Mouse (Mus musculus) liver, embryonic 16.5 days (tissue): ENCODE data around the gene Hsd17b2. TPM values are rescaled to one million over a fixed set of nuclear protein-coding genes. Genes with fewer than 3 reads are reported as not detected.

Experiments used
- ATAC-seq: fragments of 200-750 bp; cut with Nextera tagmentation; 2 replicates; pipeline ENCODE4 v1.8.0; 2017; ENCODE audit warnings: low read depth, mild to moderate bottlenecking, moderate number of reproducible peaks, moderate library complexity
- H3K27ac ChIP-seq: fragments of 300-500 bp; sonication (generic); 2 replicates; pipeline ENCODE4 v1.5.1; 2014; ENCODE audit warnings: mild to moderate bottlenecking, low read length
- H3K27me3 ChIP-seq: fragments of 300-500 bp; sonication (generic); 2 replicates; pipeline ENCODE4 v1.6.1; 2014; ENCODE audit warnings: low read depth, low read length, mixed read lengths; ENCODE audit not compliant: control insufficient read depth, insufficient read depth
- H3K36me3 ChIP-seq: fragments of 300-500 bp; sonication (generic); 2 replicates; pipeline ENCODE4 v1.6.1; 2014; ENCODE audit warnings: mild to moderate bottlenecking; ENCODE audit not compliant: control insufficient read depth, insufficient read depth
- H3K4me1 ChIP-seq: fragments of 300-500 bp; sonication (generic); 2 replicates; pipeline ENCODE4 v1.6.1; 2014; ENCODE audit warnings: low read depth, low read length, mixed read lengths; ENCODE audit not compliant: control insufficient read depth
- H3K4me2 ChIP-seq: fragments of 300-500 bp; sonication (generic); 2 replicates; pipeline ENCODE4 v1.6.1; 2014; ENCODE audit warnings: low read depth, low read length, mixed read lengths
- H3K4me3 ChIP-seq: fragments of 300-500 bp; sonication (generic); 2 replicates; pipeline ENCODE4 v1.5.1; 2014; ENCODE audit warnings: low read depth, mild to moderate bottlenecking, low read length
- H3K9ac ChIP-seq: fragments of 300-500 bp; sonication (generic); 2 replicates; pipeline ENCODE4 v1.6.1; 2014; ENCODE audit warnings: low read depth, low read length
- H3K9me3 ChIP-seq: fragments of 300-500 bp; sonication (generic); replicated peaks from 2 replicates; pipeline ENCODE4 v1.6.1; 2016; ENCODE audit warnings: low read length; ENCODE audit not compliant: control insufficient read depth
- WGBS: fragments of 180-500 bp; shearing (Covaris S2); extraction: QIAGEN DNeasy Blood & Tissue Kit; methylation state at CpG from one replicate; pipeline ENCODE4 v1.1.7; 2014; ENCODE audit not compliant: insufficient replicate concordance; 5-methylcytosine and 5-hydroxymethylcytosine counted together
- polyA plus RNA-seq: library from polyadenylated mRNA; unstranded; fragments of >200 nt; fragmentation: Nextera tagmentation; extraction: Ambion mirVana; gene quantifications from 2 replicates; pipeline ENCODE4 v1.2.1, GENCODE M21; 2015

Gene Hsd17b2
- polyA plus RNA-seq, 1 experiment from 2014 or later = 90.2 TPM

- WGBS = 49% methylated on average over 2 of the region's 2 CpGs
Observed at GRCm38 (mm10) chr8:117772126-117772525, 70.4 kb downstream of the Hsd17b2 start.

GRCm38 (mm10) chr8:117772597-117772996 lies 70.9 kb downstream of the Hsd17b2 start:
- ATAC-seq = no peak
- peaks cover 16% of the 10 kb centered on the region for H3K4me1 ChIP-seq
- H3K27ac ChIP-seq = no peak overlapping the region
- H3K4me2 ChIP-seq = no peak overlapping the region
- no peaks in the 10 kb centered on the region for H3K27me3 ChIP-seq
- no peak overlapping the region for H3K4me3 ChIP-seq
- H3K36me3 ChIP-seq = no peaks in the 10 kb centered on the region
- H3K9me3 ChIP-seq = no peaks in the 10 kb centered on the region
- WGBS = 18% methylated on average over 2 of the region's 2 CpGs
- H3K9ac ChIP-seq = no peak overlapping the region

More at GRCm38 (mm10) chr8:117772126-117772525, 70.4 kb downstream of the Hsd17b2 start:
- Histone ChIP-seq H3K9ac (no peak overlapping the region), H3K4me3 (no peak overlapping the region), H3K9me3 (no peaks in the 10 kb centered on the region), H3K27me3 (no peaks in the 10 kb centered on the region), H3K4me2 (0 out of 2 replicates have a peak overlapping the region, but pooled peaks have one; percentile 44), H3K36me3 (no peaks in the 10 kb centered on the region), H3K27ac (peak overlapping the region; percentile 63), H3K4me1 (peaks cover 16% of the 10 kb centered on the region)
- ATAC-seq = peak; percentile 42

GRCm38 (mm10) chr8:117775626-117776025 lies 73.9 kb downstream of the Hsd17b2 start:
- H3K4me1 ChIP-seq = peaks cover 16% of the 10 kb centered on the region
- no peaks in the 10 kb centered on the region for H3K36me3 ChIP-seq
- no peak for ATAC-seq
- H3K9me3 ChIP-seq = no peaks in the 10 kb centered on the region
- H3K27ac ChIP-seq = no peak overlapping the region
- no peaks in the 10 kb centered on the region for H3K27me3 ChIP-seq
- H3K4me2 ChIP-seq = no peak overlapping the region
- no peak overlapping the region for H3K4me3 ChIP-seq
- 48% methylated on average over 10 of the region's 10 CpGs for WGBS
- no peak overlapping the region for H3K9ac ChIP-seq

- Histone ChIP-seq H3K4me2 (no peak overlapping the region), H3K9ac (no peak overlapping the region), H3K36me3 (no peaks in the 10 kb centered on the region), H3K4me3 (no peak overlapping the region), H3K4me1 (peaks cover 13% of the 10 kb centered on the region), H3K9me3 (no peaks in the 10 kb centered on the region), H3K27me3 (no peaks in the 10 kb centered on the region), H3K27ac (no peak overlapping the region)
- no peak for ATAC-seq
- WGBS = 49% methylated on average over 10 of the region's 10 CpGs
Observed at GRCm38 (mm10) chr8:117776075-117776474, 74.4 kb downstream of the Hsd17b2 start.

- ATAC-seq = no peak
- Histone ChIP-seq H3K27me3 (no peaks in the 10 kb centered on the region), H3K4me1 (no peaks in the 10 kb centered on the region), H3K36me3 (no peaks in the 10 kb centered on the region), H3K9ac (no peak overlapping the region), H3K9me3 (no peaks in the 10 kb centered on the region), H3K4me2 (no peak overlapping the region), H3K27ac (no peak overlapping the region), H3K4me3 (no peak overlapping the region)
- 69% methylated on average over 11 of the region's 11 CpGs for WGBS
Observed at GRCm38 (mm10) chr8:117778531-117779322, 77.0 kb downstream of the Hsd17b2 start.

- no peaks in the 10 kb centered on the region for H3K36me3 ChIP-seq
- H3K4me3 ChIP-seq = no peak overlapping the region
- H3K27me3 ChIP-seq = no peaks in the 10 kb centered on the region
- ATAC-seq = no peak
- no peak overlapping the region for H3K27ac ChIP-seq
- H3K9ac ChIP-seq = no peak overlapping the region
- 78% methylated on average over 6 of the region's 6 CpGs for WGBS
- no peaks in the 10 kb centered on the region for H3K4me1 ChIP-seq
- no peak overlapping the region for H3K4me2 ChIP-seq
- H3K9me3 ChIP-seq = no peaks in the 10 kb centered on the region
Observed at GRCm38 (mm10) chr8:117779344-117779743, 77.6 kb downstream of the Hsd17b2 start.

- no peak overlapping the region for H3K4me2 ChIP-seq
- H3K27ac ChIP-seq = no peak overlapping the region
- H3K27me3 ChIP-seq = no peaks in the 10 kb centered on the region
- no peaks in the 10 kb centered on the region for H3K9me3 ChIP-seq
- ATAC-seq = no peak
- 55% methylated on average over 6 of the region's 6 CpGs for WGBS
- H3K4me3 ChIP-seq = no peak overlapping the region
- H3K9ac ChIP-seq = no peak overlapping the region
- H3K4me1 ChIP-seq = no peaks in the 10 kb centered on the region
- H3K36me3 ChIP-seq = no peaks in the 10 kb centered on the region
Observed at GRCm38 (mm10) chr8:117781375-117782129, 79.8 kb downstream of the Hsd17b2 start.

GRCm38 (mm10) chr8:117783021-117783420 lies 81.3 kb downstream of the Hsd17b2 start:
- Histone ChIP-seq H3K4me3 (no peak overlapping the region), H3K27ac (no peak overlapping the region), H3K4me2 (no peak overlapping the region), H3K9me3 (no peaks in the 10 kb centered on the region), H3K4me1 (no peaks in the 10 kb centered on the region), H3K36me3 (no peaks in the 10 kb centered on the region), H3K27me3 (no peaks in the 10 kb centered on the region), H3K9ac (no peak overlapping the region)
- 82% methylated on average over 7 of the region's 7 CpGs for WGBS
- ATAC-seq = no peak

GRCm38 (mm10) chr8:117786428-117786827 lies 84.7 kb downstream of the Hsd17b2 start:
- Histone ChIP-seq H3K36me3 (peaks cover 14% of the 10 kb centered on the region), H3K4me3 (no peak overlapping the region), H3K4me2 (no peak overlapping the region), H3K27me3 (no peaks in the 10 kb centered on the region), H3K9ac (no peak overlapping the region), H3K27ac (no peak overlapping the region), H3K4me1 (no peaks in the 10 kb centered on the region), H3K9me3 (no peaks in the 10 kb centered on the region)
- no peak for ATAC-seq
- WGBS = 74% methylated on average over 3 of the region's 3 CpGs
